Mouse (Mus musculus) yolk sac, embryonic 10.5 days (tissue): Measurements from ENCODE around the gene Ly75.

Source experiments
- DNase-seq: peaks from one replicate; pipeline ENCODE4 v3.0.0-alpha.2; 2017; ENCODE audit warnings: low spot score

Gene Ly75

GRCm38 (mm10) chr2:60382858-60383669 lies at the start of gene Ly75:
TSS of gene Ly75 (minus strand) at chr2:60383303.
- peak; percentile 95 for DNase-seq

- DNase-seq = no peak
Observed at GRCm38 (mm10) chr2:60430315-60431021, 47.4 kb upstream of the Ly75 start.

GRCm38 (mm10) chr2:60418075-60418474 lies 35.0 kb upstream of the Ly75 start:
- DNase-seq = peak; percentile 80

GRCm38 (mm10) chr2:60414334-60414733 lies 31.2 kb upstream of the Ly75 start:
- DNase-seq = peak; percentile 71

GRCm38 (mm10) chr2:60413006-60413650 lies 30.0 kb upstream of the Ly75 start:
- peak; percentile 67 for DNase-seq

- DNase-seq = peak; percentile 42
Observed at GRCm38 (mm10) chr2:60411181-60411580, 28.1 kb upstream of the Ly75 start.

- peak; percentile 89 for DNase-seq
Observed at GRCm38 (mm10) chr2:60409989-60410763, 27.1 kb upstream of the Ly75 start.

- DNase-seq = no peak
Observed at GRCm38 (mm10) chr2:60409194-60409593, 26.1 kb upstream of the Ly75 start.

- DNase-seq = no peak
Observed at GRCm38 (mm10) chr2:60407387-60407786, 24.3 kb upstream of the Ly75 start.

GRCm38 (mm10) chr2:60405431-60405830 lies 22.3 kb upstream of the Ly75 start:
- no peak for DNase-seq

GRCm38 (mm10) chr2:60404763-60405162 lies 21.7 kb upstream of the Ly75 start:
- no peak for DNase-seq

- no peak for DNase-seq
Observed at GRCm38 (mm10) chr2:60401694-60402093, 18.6 kb upstream of the Ly75 start.

GRCm38 (mm10) chr2:60393786-60394185 lies 10.7 kb upstream of the Ly75 start:
- no peak for DNase-seq

- DNase-seq = no peak
Observed at GRCm38 (mm10) chr2:60392286-60392685, 9.2 kb upstream of the Ly75 start.

GRCm38 (mm10) chr2:60387363-60387762 lies 4.3 kb upstream of the Ly75 start:
- DNase-seq = no peak

GRCm38 (mm10) chr2:60386835-60387234 lies 3.7 kb upstream of the Ly75 start:
- no peak for DNase-seq

GRCm38 (mm10) chr2:60384763-60385085 lies 1.6 kb upstream of the Ly75 start:
- DNase-seq = peak; percentile 86

GRCm38 (mm10) chr2:60384083-60384762 lies 1.1 kb upstream of the Ly75 start:
- DNase-seq = peak; percentile 55

GRCm38 (mm10) chr2:60382346-60382745 lies 757 bp downstream of the Ly75 start:
- no peak for DNase-seq

- DNase-seq = no peak
Observed at GRCm38 (mm10) chr2:60377260-60377659, 5.8 kb downstream of the Ly75 start.

- no peak for DNase-seq
Observed at GRCm38 (mm10) chr2:60375608-60376107, 7.4 kb downstream of the Ly75 start.
